Mouse (Mus musculus) monocyte, adult 5-6 weeks (primary cell): ENCODE results near the gene BC029722. TPM values are rescaled to one million over a fixed set of nuclear protein-coding genes. Genes with fewer than 3 reads are reported as not detected.

Source experiments
- total RNA-seq: library from RNA; stranded (forward); fragments of 200-1000, 200-491, 200-594 nt; gene quantifications from 3 replicates; pipeline ENCODE4 v1.2.3, GENCODE M21; 2017

The BC029722 gene
- total RNA-seq, 1 experiment from 2014 or later = 10.6 TPM

Other genes with a start within 250 kb of the BC029722 start
- 30.1 to 47.6 TPM (median 35.5 TPM) in 3 replicates for gene Gss, start 226.6 kb downstream of the BC029722 start, total RNA-seq
- gene Myh7b, start 208.2 kb downstream of the BC029722 start, total RNA-seq = not detected in 3 replicates
- gene Trpc4ap, start 127.0 kb downstream of the BC029722 start, total RNA-seq = 98.1 to 149 TPM (median 116 TPM) in 3 replicates
- 28.7 to 43.2 TPM (median 37.4 TPM) in 3 replicates for gene Edem2, start 90.0 kb downstream of the BC029722 start, total RNA-seq
- not detected in 3 replicates for gene Gm17581, start 83.6 kb downstream of the BC029722 start, total RNA-seq
- gene Procr, start 68.3 kb downstream of the BC029722 start, total RNA-seq = not detected in 3 replicates
- 0.10 TPM in 1 of 3 replicates, not detected in the others for gene Mmp24, start 44.1 kb downstream of the BC029722 start, total RNA-seq
- gene Eif6, start 7.5 kb upstream of the BC029722 start, total RNA-seq = 38.9 to 84.9 TPM (median 83.4 TPM) in 3 replicates
- not detected in 3 replicates for gene Fam83c, start 15.4 kb upstream of the BC029722 start, total RNA-seq
- 33.3 to 43.3 TPM (median 37.7 TPM) in 3 replicates for gene Uqcc1, start 110.9 kb upstream of the BC029722 start, total RNA-seq
- gene Gm15557, start 121.3 kb upstream of the BC029722 start, total RNA-seq = not detected in 3 replicates
- not detected in 3 replicates for gene Gdf5, start 125.9 kb upstream of the BC029722 start, total RNA-seq
- gene Cep250, start 137.0 kb upstream of the BC029722 start, total RNA-seq = 67.3 to 170 TPM (median 77.6 TPM) in 3 replicates
- gene 6430550D23Rik, start 188.6 kb upstream of the BC029722 start, total RNA-seq = 0.87 to 1.8 TPM in 2 of 3 replicates, not detected in the other
- 57.6 to 77.8 TPM (median 66.2 TPM) in 3 replicates for gene Ergic3, start 188.6 kb upstream of the BC029722 start, total RNA-seq
- not detected in 3 replicates for gene Fer1l4, start 233.5 kb upstream of the BC029722 start, total RNA-seq
- 0.29 to 2.2 TPM (median 1.9 TPM) in 3 replicates for gene Spag4, start 245.7 kb upstream of the BC029722 start, total RNA-seq